In the genomic region with DNA sequence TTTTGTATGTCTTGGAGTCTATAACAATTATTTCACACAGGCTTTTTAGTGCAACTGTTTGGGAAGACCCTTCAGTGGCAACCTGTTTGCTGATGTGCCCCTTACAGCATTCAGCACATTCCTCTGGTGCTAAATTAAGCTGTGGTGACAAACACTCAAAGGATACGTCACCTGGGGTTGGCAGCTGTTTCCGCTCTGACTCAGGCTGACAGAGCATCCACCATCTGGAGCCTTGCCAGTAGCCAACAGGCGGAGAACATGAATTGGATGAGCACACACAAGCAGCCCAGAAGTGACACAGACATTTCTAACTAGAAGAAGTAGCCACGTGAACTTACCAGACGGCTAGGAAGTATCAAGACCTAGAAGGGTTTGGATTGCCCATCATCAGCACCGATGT, we compare ENCODE assay signal across 9 mouse cellular contexts. TPM values are rescaled to one million over a fixed set of nuclear protein-coding genes. Genes with fewer than 3 reads are reported as not detected.
A peak's percentile ranks its signal among the peaks of the same experiment; 100 is the strongest.
DNase-seq lines count a peak whose midpoint lies in the region; ATAC-seq lines count a peak whose summit lies in the region.
"Had no signal": no experiment of that assay in that cellular context is flagged by ENCODE, and none has a peak within 500 bp of the region (broad histone marks: within the 10 kb centered on the region; RNA-seq: fewer than 3 reads in every experiment).

No protein-coding gene starts in this region.

- H3K4me2 ChIP-seq in kidney, embryonic 14.5 days (replicated peaks; ENCODE audit: low read depth, low read length): no peak overlapping the region
- no peak overlapping the region for H3K4me2 ChIP-seq in lung, embryonic 15.5 days
- H3K4me2 ChIP-seq: limb, embryonic 12.5 days had no signal

- H3K9ac ChIP-seq in kidney, embryonic 14.5 days (ENCODE audit: low read depth, low read length): no peak overlapping the region
- no peak overlapping the region for H3K9ac ChIP-seq in lung, embryonic 15.5 days
- H3K9ac ChIP-seq: limb, embryonic 12.5 days had no signal

- DNase-seq in kidney, adult 11 months: peak; percentile 24
- peak; percentile 38 to 50 for DNase-seq in adrenal gland, adult 18-20 months (ENCODE audit: low spot score in 2 of 2)
- DNase-seq in gastrocnemius, postnatal 25 days: peak; percentile 70
- DNase-seq in kidney, adult 8-10 months: peak; percentile 15 to 23
- DNase-seq in telencephalon, adult 2 months (ENCODE audit: low read depth, low spot score): peak; percentile 57
- DNase-seq in urinary bladder, adult 2 months (ENCODE audit: low spot score): no peak

- no peaks in the 10 kb centered on the region for H3K9me3 ChIP-seq in kidney, embryonic 14.5 days (ENCODE audit: control insufficient read depth, low read length)
- H3K9me3 ChIP-seq in lung, embryonic 15.5 days: no peaks in the 10 kb centered on the region
- H3K9me3 ChIP-seq: limb, embryonic 12.5 days had no signal

- ATAC-seq in kidney, embryonic 14.5 days (ENCODE audit: low FRiP score, low TSS enrichment): no peak
- peak; percentile 55; the same call in 1 of the 2 replicates for ATAC-seq in lung, embryonic 15.5 days (ENCODE audit: borderline replicate concordance, extremely low read depth, low FRiP score, low TSS enrichment)

- WGBS in kidney, embryonic 14.5 days: 53% methylated on average over 6 of the region's 6 CpGs
- 32% methylated on average over 6 of the region's 6 CpGs for WGBS in lung, embryonic 15.5 days

- H3K4me3 ChIP-seq in kidney, embryonic 14.5 days (ENCODE audit: low read length): no peak overlapping the region
- H3K4me3 ChIP-seq in lung, embryonic 15.5 days: no peak overlapping the region
- H3K4me3 ChIP-seq: limb, embryonic 12.5 days had no signal

- H3K27me3 ChIP-seq in kidney, embryonic 14.5 days (ENCODE audit: control insufficient read depth, insufficient read depth, low read length): no peaks in the 10 kb centered on the region
- H3K27me3 ChIP-seq in lung, embryonic 15.5 days: no peaks in the 10 kb centered on the region
- H3K27me3 ChIP-seq: limb, embryonic 12.5 days had no signal

- H3K27ac ChIP-seq in kidney, embryonic 14.5 days (ENCODE audit: low read depth, low read length): no peak overlapping the region
- no peak overlapping the region for H3K27ac ChIP-seq in lung, embryonic 15.5 days
- H3K27ac ChIP-seq: limb, embryonic 12.5 days had no signal

- 0 out of 2 replicates have a peak, but pooled peaks cover 3% of the 10 kb centered on the region for H3K4me1 ChIP-seq in kidney, embryonic 14.5 days (ENCODE audit: control insufficient read depth, insufficient read depth, low read length)
- H3K4me1 ChIP-seq in lung, embryonic 15.5 days: peaks cover 19% of the 10 kb centered on the region
- H3K4me1 ChIP-seq: limb, embryonic 12.5 days had no signal

- no peaks in the 10 kb centered on the region for H3K36me3 ChIP-seq in kidney, embryonic 14.5 days (ENCODE audit: control insufficient read depth, insufficient read depth, low read length)
- no peaks in the 10 kb centered on the region for H3K36me3 ChIP-seq in lung, embryonic 15.5 days
- H3K36me3 ChIP-seq: limb, embryonic 12.5 days had no signal

RNA-seq across cellular contexts. Expression of gene Ankrd6, which starts 44.0 kb away (rescaled TPM):
- polyA plus RNA-seq in kidney, embryonic 14.5 days (2014; fragmentation: Nextera tagmentation; extraction: Ambion mirVana): 7.1 and 14.3 TPM in 2 replicates
- total RNA-seq in adrenal gland, adult 18-20 months (2021): 1 to 10 TPM; 2.0 to 3.3 TPM
- total RNA-seq in gastrocnemius, postnatal 25 days (2021): 1 to 10 TPM; 2.2 to 3.2 TPM
- 3.0 and 4.0 TPM in 2 replicates for polyA plus RNA-seq in lung, embryonic 15.5 days (2015; fragmentation: Nextera tagmentation; extraction: Ambion mirVana)
- polyA plus RNA-seq in urinary bladder, adult 2 months (2012; rRNA removed): 0.96 and 1.8 TPM in 2 replicates
